ENCODE assay signal across 8 mouse cellular contexts in the genomic region with DNA sequence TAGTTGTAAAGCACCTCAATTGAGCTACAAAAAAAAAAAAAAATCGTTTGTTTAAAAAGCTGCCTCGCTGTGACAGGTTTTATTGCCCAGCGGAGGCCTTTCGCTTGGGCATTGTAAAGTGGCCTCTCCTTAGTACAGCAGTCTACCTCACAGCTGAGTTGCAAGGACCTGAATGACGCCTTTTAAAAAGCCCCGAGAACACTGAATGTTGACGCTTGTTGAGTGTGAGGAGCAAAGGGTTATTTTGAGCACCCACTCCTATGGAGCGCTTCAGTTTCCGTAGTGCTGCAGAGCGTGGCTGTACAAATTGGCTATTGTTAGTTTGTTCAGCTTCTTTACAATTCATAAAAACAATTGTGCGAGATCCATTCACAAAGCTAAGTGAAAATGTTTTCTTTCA. TPM values are rescaled to one million over a fixed set of nuclear protein-coding genes. Genes with fewer than 3 reads are reported as not detected.
DNase-seq lines count a peak whose midpoint lies in the region; ATAC-seq and TF ChIP-seq lines count a peak whose summit lies in the region.

No protein-coding gene starts in this region.

- H3K4me2 ChIP-seq in embryonic facial prominence, embryonic 15.5 days (replicated peaks), result peak overlapping the region; percentile 59
- peak overlapping the region; percentile 65 for H3K4me2 ChIP-seq in intestine, postnatal 0 days (replicated peaks; ENCODE audit: low read depth)
- H3K4me2 ChIP-seq in neural tube, embryonic 12.5 days (replicated peaks), result peak overlapping the region; percentile 83

- no peaks in the 10 kb centered on the region for H3K9me3 ChIP-seq in embryonic facial prominence, embryonic 15.5 days (replicated peaks)
- no peaks in the 10 kb centered on the region for H3K9me3 ChIP-seq in intestine, postnatal 0 days (ENCODE audit: control insufficient read depth)
- no peaks in the 10 kb centered on the region for H3K9me3 ChIP-seq in neural tube, embryonic 12.5 days

- peaks cover 12% of the 10 kb centered on the region; the same call in 1 of the 2 replicates for H3K4me1 ChIP-seq in embryonic facial prominence, embryonic 15.5 days
- no peaks in the 10 kb centered on the region for H3K4me1 ChIP-seq in intestine, postnatal 0 days (replicated peaks; ENCODE audit: control insufficient read depth, insufficient read depth, low read length)
- peaks cover 14% of the 10 kb centered on the region for H3K4me1 ChIP-seq in neural tube, embryonic 12.5 days

- peak overlapping the region; percentile 96 for H3K27ac ChIP-seq in embryonic facial prominence, embryonic 15.5 days (replicated peaks)
- H3K27ac ChIP-seq in intestine, postnatal 0 days (ENCODE audit: low read depth, low read length), result peak overlapping the region; percentile 99
- H3K27ac ChIP-seq in neural tube, embryonic 12.5 days, result 0 out of 2 replicates have a peak overlapping the region, but pooled peaks have one; percentile 10

- peak; percentile 33 for DNase-seq in cerebellum, adult 9-10 months
- no peak for DNase-seq in cerebellum, adult 11 months
- DNase-seq in A20 (ENCODE audit: low read depth, low spot score), result peak; percentile 43
- no peak for DNase-seq in ovary, postnatal 36 days (ENCODE audit: low spot score)
- no peak for DNase-seq in cerebellum, postnatal 14 days

- WGBS in embryonic facial prominence, embryonic 15.5 days, result 4% methylated on average over 11 of the region's 11 CpGs
- 2% methylated on average over 11 of the region's 11 CpGs for WGBS in intestine, postnatal 0 days
- WGBS in neural tube, embryonic 12.5 days, result 2% methylated on average over 11 of the region's 11 CpGs

- no peak for TF ChIP-seq CTCF in intestine, postnatal 0 days (IDR thresholded peaks at IDR 0.05; ENCODE audit: low read depth)

- ATAC-seq in embryonic facial prominence, embryonic 15.5 days (ENCODE audit: insufficient number of reproducible peaks, low FRiP score, low TSS enrichment, low read depth), result no peak
- peak; percentile 13; the same call in 1 of the 2 replicates for ATAC-seq in intestine, postnatal 0 days
- ATAC-seq in neural tube, embryonic 12.5 days (ENCODE audit: low FRiP score, low read depth), result no peak

- H3K27me3 ChIP-seq in embryonic facial prominence, embryonic 15.5 days, result no peaks in the 10 kb centered on the region
- H3K27me3 ChIP-seq in intestine, postnatal 0 days (replicated peaks; ENCODE audit: control insufficient read depth, insufficient read depth, low read length), result no peaks in the 10 kb centered on the region
- H3K27me3 ChIP-seq in neural tube, embryonic 12.5 days (replicated peaks), result no peaks in the 10 kb centered on the region

- peak overlapping the region; percentile 87 for H3K4me3 ChIP-seq in embryonic facial prominence, embryonic 15.5 days (replicated peaks)
- peak overlapping the region; percentile 98 for H3K4me3 ChIP-seq in intestine, postnatal 0 days (ENCODE audit: low read depth, low read length)
- peak overlapping the region; percentile 78 for H3K4me3 ChIP-seq in neural tube, embryonic 12.5 days

- no peaks in the 10 kb centered on the region; the same call in 1 of the 2 replicates for H3K36me3 ChIP-seq in embryonic facial prominence, embryonic 15.5 days
- H3K36me3 ChIP-seq in intestine, postnatal 0 days (ENCODE audit: control insufficient read depth, insufficient read depth), result no peaks in the 10 kb centered on the region
- H3K36me3 ChIP-seq in neural tube, embryonic 12.5 days, result no peaks in the 10 kb centered on the region

- peak overlapping the region; percentile 93 for H3K9ac ChIP-seq in embryonic facial prominence, embryonic 15.5 days
- peak overlapping the region; percentile 95 for H3K9ac ChIP-seq in intestine, postnatal 0 days (ENCODE audit: low read depth, low read length)
- H3K9ac ChIP-seq in neural tube, embryonic 12.5 days, result peak overlapping the region; percentile 90

RNA-seq across cellular contexts. Expression of a gene that starts 1.4 kb away (rescaled TPM):
- polyA plus RNA-seq in embryonic facial prominence, embryonic 15.5 days (2015; fragmentation: Nextera tagmentation; extraction: Ambion mirVana), result 641 and 642 TPM in 2 replicates
- polyA plus RNA-seq in intestine, postnatal 0 days (2015; fragmentation: Nextera tagmentation; extraction: Ambion mirVana), result 640 and 727 TPM in 2 replicates
- polyA plus RNA-seq in neural tube, embryonic 12.5 days (2016; fragmentation: Nextera tagmentation; extraction: Ambion mirVana), result 577 and 596 TPM in 2 replicates

RNA-seq across cellular contexts. Expression of a gene that starts 30.4 kb away (rescaled TPM):
- 10.1 and 10.7 TPM in 2 replicates for polyA plus RNA-seq in embryonic facial prominence, embryonic 15.5 days (2015; fragmentation: Nextera tagmentation; extraction: Ambion mirVana)
- polyA plus RNA-seq in intestine, postnatal 0 days (2015; fragmentation: Nextera tagmentation; extraction: Ambion mirVana), result 6.9 and 7.6 TPM in 2 replicates
- polyA plus RNA-seq in neural tube, embryonic 12.5 days (2016; fragmentation: Nextera tagmentation; extraction: Ambion mirVana), result 12.3 TPM in 2 replicates

RNA-seq across cellular contexts. Expression of a gene that starts 53.8 kb away (rescaled TPM):
- polyA plus RNA-seq in embryonic facial prominence, embryonic 15.5 days (2015; fragmentation: Nextera tagmentation; extraction: Ambion mirVana), result 0.67 and 1.0 TPM in 2 replicates
- 0.05 and 0.08 TPM in 2 replicates for polyA plus RNA-seq in intestine, postnatal 0 days (2015; fragmentation: Nextera tagmentation; extraction: Ambion mirVana)
- 0.01 TPM in 1 of 2 replicates, not detected in the other for polyA plus RNA-seq in neural tube, embryonic 12.5 days (2016; fragmentation: Nextera tagmentation; extraction: Ambion mirVana)

Comparison
In these comparisons a context has a peak if more than half of its experiments do, and no peak if none do; other contexts are left out.
1. DNase-seq: peak in cerebellum, adult 9-10 months (single experiment) and A20 (single experiment); none in cerebellum, adult 11 months (single experiment), ovary, postnatal 36 days (single experiment) and cerebellum, postnatal 14 days (0 of 2).
2. H3K27ac ChIP-seq: peak in every context shown above with its lines; median percentile 99 in intestine, postnatal 0 days; 96 in embryonic facial prominence, embryonic 15.5 days; 10 in neural tube, embryonic 12.5 days.
3. Peak in every context shown above with its lines, with median percentiles within 50 percentile points of each other: H3K4me2 ChIP-seq, H3K4me3 ChIP-seq and H3K9ac ChIP-seq.